Mouse (Mus musculus): ENCODE data around the gene Vmn1r35.
"Not testable (repeated sequence)": the region's sequence is repeated elsewhere in the genome, so short reads cannot be mapped to it uniquely, and the experiment has no call there.

Gene Vmn1r35

GRCm38 (mm10) chr6:66685806-66686205 lies at the start of gene Vmn1r35:
Gene Vmn1r35, minus strand, starts transcription at chr6:66685906.
- DNase-seq (ENCODE audit: low read depth, low spot score), result no peak

- DNase-seq (ENCODE audit: low read depth, low spot score), result not testable (repeated sequence)
These were observed 43.4 kb upstream of the Vmn1r35 start, which contains the start of gene Vmn1r37 for GRCm38 (mm10) chr6:66729082-66729481. Gene Vmn1r37, plus strand, starts transcription at chr6:66729382.

DNA sequence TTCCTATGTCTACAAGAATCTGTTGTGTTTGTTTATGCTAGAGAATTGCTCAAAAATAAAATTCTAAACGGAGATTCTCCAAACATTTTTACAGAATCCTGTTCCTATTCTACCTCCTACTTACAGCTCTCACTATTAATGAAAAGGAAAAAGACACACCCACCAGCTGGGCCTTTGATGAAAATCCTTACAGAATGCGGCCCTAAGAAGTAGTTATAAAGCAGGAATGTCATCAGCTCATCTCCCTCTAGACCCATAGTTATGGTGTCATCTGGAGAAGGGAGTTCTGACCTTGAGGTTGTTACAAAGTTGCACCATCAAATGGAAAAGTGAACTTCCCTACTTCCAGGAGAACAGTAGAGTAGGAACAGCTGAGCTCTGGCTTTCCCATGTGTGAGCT lies 33.4 kb upstream of the Vmn1r35 start, which contains the start of gene Vmn1r36:
Gene Vmn1r36, minus strand, starts transcription at position 101 of the 400 bp plus-strand sequence.
- not testable (repeated sequence) for DNase-seq (ENCODE audit: low read depth, low spot score)

GRCm38 (mm10) chr6:66713854-66714253 lies 28.1 kb upstream of the Vmn1r35 start:
- no peak for DNase-seq (ENCODE audit: low read depth, low spot score)

GRCm38 (mm10) chr6:66708901-66709300 lies 23.2 kb upstream of the Vmn1r35 start:
- DNase-seq (ENCODE audit: low read depth, low spot score), result no peak

DNA sequence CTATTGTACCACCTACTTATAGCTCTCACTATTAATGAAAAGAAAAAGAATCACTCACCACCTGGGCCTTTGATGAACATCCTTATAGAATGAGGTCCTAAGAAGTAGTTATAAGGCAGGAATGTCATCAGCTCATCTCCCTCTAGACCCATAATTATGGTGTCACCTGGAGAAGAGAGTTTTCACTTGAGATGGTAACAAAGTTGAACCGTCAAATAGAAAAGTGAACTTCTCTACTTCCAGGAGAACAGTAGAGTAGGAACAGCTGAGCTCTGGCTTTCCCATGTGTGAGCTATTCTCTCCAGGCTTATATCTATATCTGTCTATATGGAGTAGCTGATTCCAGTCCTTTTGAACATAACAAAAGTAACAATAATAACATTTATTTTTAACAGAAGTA lies 41.9 kb downstream of the Vmn1r35 start, which contains the start of gene Vmn1r34:
Gene Vmn1r34, minus strand, starts transcription at position 101 of the 400 bp plus-strand sequence.
- DNase-seq (ENCODE audit: low read depth, low spot score), result no peak
